Mouse (Mus musculus) induced T-regulatory cell, adult 2 months (primary cell): Measurements from ENCODE around the gene Igf2bp3.

Experiments used
- DNase-seq: peaks from one replicate; pipeline ENCODE4 v3.0.0-alpha.2; 2012; ENCODE audit warnings: low read depth

Gene Igf2bp3

DNA sequence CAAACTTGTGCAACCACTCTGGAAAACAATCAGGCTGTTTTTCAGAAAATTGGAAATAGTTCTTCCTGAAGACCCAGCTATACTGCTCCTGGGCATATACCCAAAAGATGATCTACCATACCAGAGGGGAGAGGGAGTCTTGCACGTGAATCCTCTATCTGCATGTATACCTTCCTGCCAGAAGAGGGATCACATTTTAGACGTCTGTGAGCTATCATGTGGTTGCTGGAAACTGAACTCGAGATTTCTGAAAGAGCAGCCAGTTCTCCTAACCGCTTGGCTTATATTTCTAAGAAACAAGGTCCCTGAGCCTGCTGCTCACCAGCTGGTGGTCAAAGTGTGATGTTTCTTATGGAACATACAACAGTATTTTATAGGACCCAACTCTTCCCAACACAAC is 146.4 kb downstream of the Igf2bp3 start:
- DNase-seq: no peak

DNA sequence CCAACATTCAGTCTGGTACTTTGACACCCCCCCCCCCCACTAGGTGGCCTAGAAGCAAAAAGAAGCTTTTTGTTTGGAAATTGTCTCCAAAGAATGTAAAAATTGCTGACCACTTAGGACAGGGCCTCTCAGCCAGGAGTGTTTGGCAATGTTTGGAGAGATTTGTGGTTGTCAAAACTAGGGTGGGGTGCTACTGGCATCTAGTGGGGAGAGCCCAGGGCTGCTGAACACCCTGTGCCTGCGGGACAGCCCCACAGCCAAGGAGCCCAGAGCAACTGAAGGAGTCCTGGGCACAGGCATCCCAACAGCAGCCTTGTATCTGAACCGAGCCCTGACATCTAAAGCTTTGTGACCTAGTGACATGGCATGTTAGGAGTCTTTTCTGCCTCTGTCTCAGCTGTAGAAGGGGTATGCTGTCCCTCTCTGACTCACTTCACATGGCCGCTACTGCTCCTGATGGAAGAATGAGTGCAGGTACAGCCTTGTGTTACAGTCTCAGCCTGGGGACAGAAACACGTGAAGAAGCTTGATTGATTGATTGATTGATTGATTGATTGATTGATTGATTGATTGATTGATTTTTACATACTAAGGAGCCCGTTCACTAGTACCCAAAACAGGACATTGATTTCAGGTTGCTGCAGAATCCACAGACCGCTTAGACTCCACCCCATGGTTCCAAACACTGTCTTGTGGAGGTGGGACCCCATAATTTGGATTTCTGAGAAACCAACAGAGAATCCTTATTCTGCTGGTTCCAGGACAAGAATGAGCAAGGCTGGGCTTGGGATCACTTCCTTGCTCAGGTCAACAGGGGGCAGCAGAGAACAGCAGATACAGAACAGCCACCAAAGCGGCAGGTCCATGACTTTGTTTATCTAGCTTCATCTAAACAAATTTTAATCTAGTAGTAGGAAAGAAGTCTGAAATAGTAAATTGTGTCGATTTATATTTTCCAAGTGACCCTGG is 157.4 kb downstream of the Igf2bp3 start:
- peak; percentile 85 for DNase-seq

DNA sequence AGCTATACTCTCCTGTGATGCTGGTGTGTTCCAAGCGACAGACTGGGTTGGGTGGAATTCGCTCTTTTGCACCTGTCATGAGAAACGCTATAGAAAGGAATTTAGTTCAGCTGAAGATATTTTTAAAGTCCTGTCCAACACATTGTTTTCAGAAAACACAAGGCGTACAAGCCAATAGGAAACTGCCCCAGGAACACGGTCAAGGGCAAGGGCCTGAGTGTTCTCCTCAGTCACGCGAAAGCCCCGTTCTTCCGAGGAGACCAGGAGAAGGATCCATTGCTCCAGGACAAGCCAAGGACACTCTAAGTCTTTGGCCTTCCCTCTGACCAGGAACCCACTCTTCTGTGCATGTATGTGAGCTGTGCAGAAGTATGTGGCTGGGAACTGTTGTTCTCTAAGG is 158.7 kb downstream of the Igf2bp3 start:
- DNase-seq: no peak

DNA sequence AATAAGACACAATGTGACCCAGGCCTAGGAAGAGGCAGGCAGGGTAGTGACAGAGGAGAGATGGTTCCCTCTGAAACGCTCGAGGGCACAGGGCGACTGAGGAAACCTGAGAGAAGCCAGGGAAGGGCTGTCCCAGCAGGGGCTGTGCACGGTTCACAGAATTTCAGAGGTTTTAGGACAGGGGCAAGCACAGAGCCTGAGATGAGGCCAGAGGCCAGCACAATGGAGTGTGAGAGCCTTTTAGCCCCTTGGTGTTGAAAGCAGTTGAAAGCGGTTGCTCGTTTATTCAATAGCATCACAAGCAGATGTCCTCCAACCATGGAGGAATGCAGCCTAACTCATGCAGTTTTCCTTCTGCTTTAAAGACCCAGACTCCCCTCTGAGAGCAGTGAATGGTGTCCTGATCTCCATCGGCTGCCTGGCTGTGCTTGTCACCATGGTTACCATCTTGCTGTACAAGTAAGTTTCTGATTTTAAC is 159.5 kb downstream of the Igf2bp3 start:
- DNase-seq: no peak

DNA sequence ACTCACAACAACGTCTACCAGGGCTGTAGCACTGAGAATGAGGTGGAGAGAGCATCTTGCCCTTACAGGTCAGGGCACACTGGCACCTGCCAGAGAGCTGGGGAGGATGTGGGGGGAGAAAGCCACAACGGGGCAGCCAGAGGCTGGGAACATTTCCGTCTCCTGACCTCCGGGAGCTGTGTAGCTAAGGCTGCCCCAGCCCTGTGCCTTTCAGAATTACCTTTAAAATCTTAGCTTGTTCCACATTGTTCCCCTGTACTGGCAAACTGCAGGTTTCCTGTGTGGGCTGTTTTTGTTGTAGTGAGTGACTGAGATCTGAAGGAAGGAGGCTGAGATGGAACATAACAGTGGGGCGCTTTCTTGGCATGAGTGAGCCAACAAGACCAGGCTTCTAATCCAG is 162.6 kb downstream of the Igf2bp3 start:
- DNase-seq: peak; percentile 27

DNA sequence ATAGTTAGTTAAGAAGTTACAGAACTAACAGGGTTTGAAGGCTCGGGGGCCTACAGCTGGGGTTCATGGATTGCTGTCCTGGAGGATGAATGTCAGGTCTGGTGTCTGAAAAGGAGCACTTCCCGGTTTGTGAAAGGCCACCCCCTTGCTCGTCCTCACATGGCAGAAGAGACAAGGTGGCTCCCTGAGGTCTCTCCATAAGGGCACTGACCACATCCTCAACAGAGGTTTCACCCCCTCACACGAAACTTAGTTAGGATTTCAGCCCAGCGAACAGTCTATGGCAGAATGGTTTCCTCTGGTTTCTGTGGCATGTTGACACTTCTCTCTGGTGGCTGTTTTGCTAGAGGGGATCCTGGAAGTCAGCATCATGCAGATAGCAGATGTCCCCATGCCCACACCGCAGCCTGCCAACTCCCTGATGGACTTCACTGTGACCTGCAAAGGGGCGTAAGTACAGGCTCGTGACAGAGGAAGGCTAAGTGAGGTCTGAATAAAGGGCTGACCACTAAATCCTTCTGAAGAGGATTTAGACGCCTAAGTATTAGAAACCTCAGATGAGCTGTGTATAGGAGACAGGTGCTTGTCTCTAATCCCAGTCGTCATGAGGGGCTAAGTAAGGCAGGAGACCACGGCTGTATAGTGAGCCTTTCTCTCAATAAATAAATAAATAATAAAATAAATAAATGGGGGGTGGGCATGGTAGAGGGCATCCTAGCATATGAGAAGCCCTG is 163.9 kb downstream of the Igf2bp3 start:
- no peak for DNase-seq

DNA sequence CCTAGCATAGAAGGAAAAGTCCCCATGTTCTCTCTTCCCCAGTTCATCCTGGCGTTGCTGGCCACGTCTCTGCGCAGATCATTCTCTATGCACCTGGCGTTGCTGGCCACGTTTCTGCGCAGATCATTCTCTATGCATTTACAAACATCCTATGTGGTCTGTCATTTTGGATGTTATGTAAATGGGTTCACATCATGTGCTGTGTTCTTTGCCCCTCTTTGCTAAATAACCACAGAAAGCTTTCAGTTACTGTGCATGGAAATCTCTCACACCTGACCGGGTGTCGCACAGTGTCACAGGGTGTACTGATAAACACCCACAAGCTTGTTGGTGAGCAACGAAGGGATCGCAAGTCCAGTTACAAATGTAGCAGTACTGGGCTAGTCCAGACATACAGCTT is 166.4 kb downstream of the Igf2bp3 start:
- no peak for DNase-seq

DNA sequence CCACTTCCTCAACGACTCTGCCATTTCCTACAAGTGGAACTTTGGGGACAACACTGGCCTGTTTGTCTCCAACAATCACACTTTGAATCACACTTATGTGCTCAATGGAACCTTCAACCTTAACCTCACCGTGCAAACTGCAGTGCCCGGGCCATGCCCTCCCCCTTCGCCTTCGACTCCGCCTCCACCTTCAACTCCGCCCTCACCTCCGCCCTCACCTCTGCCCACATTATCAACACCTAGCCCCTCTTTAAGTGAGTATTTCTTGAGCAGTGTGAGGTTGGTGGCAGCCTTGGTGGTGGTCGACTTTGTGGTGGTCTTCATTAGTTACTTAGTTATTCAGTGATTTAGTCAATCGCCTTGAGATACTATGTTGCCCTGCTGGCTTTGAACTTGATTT is 166.9 kb downstream of the Igf2bp3 start:
- DNase-seq: no peak

DNA sequence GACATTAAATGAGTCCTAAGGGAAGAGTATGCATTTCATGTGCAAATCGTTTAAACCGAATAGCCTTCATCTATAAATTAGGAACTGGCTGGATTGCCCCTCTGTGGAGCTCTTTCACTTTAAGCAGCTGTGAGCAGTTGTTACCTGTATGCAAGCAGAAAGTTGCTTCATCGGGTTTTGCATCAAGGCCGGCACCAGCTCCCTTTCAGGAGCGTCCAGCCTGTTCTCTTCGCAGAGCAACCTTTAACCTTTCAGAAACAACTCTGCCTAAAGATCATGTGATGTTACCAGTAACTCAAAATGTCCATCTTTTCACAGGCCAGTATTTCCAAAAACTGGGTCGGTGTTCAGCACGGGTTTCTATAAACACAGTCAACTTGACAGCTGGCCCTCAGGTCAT is 167.8 kb downstream of the Igf2bp3 start:
- no peak for DNase-seq

DNA sequence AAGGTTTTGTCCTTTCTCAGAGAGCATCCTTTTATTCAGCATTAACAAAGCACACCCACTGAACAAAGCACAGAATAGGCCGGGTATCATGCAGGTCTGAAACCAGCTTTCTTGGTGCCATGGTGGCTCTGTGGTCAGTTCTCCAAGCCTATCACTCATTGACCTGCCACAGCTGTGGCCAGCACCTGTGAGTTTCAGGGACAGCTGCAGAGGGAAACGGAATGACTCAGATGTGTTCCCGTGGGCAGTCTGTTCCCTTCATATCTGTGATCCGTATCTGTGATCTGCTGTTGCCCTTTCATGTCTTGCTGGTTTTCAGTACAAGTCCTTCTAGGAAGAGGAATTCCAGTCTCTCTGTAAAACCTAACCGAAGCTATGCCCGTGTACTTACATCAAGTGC is 168.3 kb downstream of the Igf2bp3 start:
- DNase-seq: no peak

DNA sequence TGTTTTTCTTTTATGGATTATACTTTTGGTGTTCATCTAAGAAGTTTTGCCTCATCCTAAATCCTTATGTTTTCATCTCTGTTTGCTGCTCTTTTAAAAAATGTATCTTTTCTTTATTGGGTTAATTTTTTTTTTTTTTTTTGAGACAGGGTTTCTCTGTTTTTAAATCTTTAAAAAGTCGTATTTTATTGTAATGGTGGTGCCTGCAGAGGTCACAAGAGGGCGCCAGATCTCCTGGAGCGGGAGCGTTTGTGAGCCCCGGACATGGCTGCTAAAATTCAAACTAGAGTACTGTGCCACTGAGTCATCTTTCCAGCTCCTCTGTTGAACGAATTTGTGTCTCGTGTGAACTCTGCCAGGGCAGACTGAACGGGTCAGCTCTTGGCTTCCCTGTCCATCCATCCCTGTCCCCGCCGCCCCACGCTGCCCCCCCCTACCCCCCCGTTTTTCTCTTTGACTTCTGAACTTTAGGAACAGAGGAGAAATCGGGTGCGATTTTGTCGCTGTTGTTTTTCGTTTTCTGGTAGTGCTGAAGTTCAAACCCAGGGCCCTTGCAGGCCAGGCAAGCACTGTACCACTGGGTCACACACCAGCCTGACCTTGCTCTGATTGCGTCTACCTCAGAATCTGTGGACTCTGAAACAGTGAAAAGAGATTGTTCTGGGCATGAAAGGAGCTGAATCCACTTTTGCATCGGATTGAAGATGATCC is 175.1 kb downstream of the Igf2bp3 start:
- DNase-seq: peak; percentile 84

DNA sequence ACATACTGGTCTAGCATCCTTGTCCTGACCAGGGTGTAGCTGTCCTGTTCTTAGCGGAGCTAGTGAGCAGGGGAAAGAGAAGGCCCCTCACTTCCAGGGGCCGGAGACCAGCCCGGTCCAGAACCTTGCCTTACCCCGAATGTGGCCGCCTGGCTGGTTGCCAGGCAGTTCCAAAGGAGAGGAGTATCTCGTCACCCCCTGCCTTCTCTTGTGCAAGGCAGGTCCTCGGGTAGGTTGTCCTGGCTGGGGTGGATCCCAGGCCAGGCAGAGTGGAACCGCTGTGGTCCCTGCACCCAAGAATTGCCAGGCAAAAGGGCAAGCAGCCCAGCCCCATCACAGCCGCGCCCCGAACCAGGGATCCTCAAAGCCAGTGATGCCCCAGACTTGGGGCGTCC is 177.5 kb downstream of the Igf2bp3 start:
- no peak for DNase-seq

DNA sequence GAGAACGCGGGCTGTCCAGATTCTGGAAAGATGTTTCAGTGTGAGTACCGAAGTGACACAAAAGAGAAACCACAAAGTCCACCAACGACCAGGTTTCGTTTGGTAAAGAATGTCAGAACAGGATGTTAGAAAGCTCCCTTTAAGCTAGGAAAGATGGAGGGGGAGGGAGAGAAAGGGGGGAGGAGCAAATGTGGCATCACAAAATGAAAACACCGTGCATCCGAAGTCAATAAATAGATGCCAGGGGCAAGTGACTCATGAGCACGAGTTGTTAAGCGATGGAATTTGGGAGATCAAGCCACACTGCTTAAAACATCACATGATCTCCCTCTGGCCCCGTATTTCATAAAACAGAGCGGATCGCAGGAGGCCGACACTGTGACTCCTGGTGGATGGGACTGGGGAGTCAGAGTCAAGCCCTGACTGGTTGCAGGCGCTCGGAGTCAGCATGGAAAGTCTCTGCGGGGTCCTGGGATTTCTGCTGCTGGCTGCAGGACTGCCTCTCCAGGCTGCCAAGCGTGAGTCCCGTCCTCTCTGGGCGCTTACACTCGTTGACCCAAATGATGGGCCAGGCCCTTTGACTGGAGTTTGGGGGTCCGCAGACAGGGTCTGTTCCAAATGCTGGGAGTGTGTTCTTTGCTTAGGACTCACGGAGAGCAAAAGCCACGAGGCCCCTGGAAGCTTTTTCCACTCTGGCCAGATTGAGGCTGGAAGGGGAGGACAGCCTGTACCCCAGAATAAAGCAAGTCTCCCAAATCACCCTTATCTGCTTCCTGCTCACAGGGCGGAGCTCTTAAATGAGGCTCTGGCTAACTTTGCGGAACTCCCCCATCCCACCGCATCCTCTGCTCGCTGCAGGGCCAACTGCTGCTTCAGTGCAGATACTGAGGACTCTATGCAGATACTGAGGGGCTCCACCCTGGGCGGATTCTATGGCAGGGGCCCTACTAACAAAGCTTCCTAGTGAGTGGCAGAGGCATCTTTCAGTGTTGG is 178.2 kb downstream of the Igf2bp3 start, which contains the start of gene Gpnmb:
Gene Gpnmb (plus strand): TSS at position 272 of the 993 bp plus-strand sequence.
- DNase-seq: peak; percentile 77
